In the genomic region with DNA sequence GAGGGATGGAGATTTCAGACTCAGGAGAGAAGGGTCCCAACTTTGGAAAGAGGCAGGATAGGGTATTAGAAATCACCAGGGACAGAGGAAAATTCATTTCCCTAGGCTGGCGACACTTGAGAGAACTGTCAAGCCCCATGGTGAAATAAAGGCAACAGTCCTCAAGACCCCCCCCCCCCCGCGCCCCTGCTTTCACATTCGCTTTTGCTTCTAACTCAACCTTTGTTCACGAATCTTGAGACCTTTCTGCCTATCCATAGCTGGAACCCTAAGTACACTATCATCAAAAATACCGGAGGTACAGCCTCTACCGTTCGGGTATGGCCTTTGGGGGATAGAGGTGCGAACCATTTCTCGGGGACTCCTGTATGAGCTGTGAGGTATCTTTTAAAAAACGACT, we compare ENCODE assay signal across 8 mouse cellular contexts. TPM values are rescaled to one million over a fixed set of nuclear protein-coding genes. Genes with fewer than 3 reads are reported as not detected.
A peak's percentile ranks its signal among the peaks of the same experiment; 100 is the strongest.
DNase-seq lines count a peak whose midpoint lies in the region; ATAC-seq and TF ChIP-seq lines count a peak whose summit lies in the region.

No protein-coding gene starts in this region.

- H3K27ac ChIP-seq in heart, embryonic 15.5 days: peak overlapping the region; percentile 94
- peak overlapping the region; percentile 98 for H3K27ac ChIP-seq in hindbrain, embryonic 12.5 days
- peak overlapping the region; percentile 79 for H3K27ac ChIP-seq in midbrain, embryonic 11.5 days (ENCODE audit: low read depth, low read length)

- no peak for ATAC-seq in heart, embryonic 15.5 days (replicated peaks; ENCODE audit: insufficient number of reproducible peaks, insufficient read depth, low FRiP score, low read depth)
- no peak for ATAC-seq in G1E (ENCODE audit: extremely low read depth, insufficient number of reproducible peaks, low FRiP score, poor library complexity, severe bottlenecking)
- no peak for ATAC-seq in hindbrain, embryonic 12.5 days (ENCODE audit: low FRiP score)
- ATAC-seq in midbrain, embryonic 11.5 days (ENCODE audit: low FRiP score): no peak

- peaks cover 34% of the 10 kb centered on the region for H3K4me1 ChIP-seq in heart, embryonic 15.5 days (replicated peaks)
- H3K4me1 ChIP-seq in G1E (ENCODE audit: insufficient read depth, low read depth, low read length): peaks cover 29% of the 10 kb centered on the region
- peaks cover 39% of the 10 kb centered on the region for H3K4me1 ChIP-seq in hindbrain, embryonic 12.5 days
- peaks cover 18% of the 10 kb centered on the region for H3K4me1 ChIP-seq in midbrain, embryonic 11.5 days (ENCODE audit: control insufficient read depth, insufficient read depth, low read length)

- peak overlapping the region; percentile 56 for H3K9ac ChIP-seq in heart, embryonic 15.5 days
- peak overlapping the region; percentile 99 for H3K9ac ChIP-seq in hindbrain, embryonic 12.5 days
- peak overlapping the region; percentile 96 for H3K9ac ChIP-seq in midbrain, embryonic 11.5 days (ENCODE audit: low read length)

- no peak for DNase-seq in heart, postnatal 4 days
- DNase-seq in G1E (ENCODE audit: low spot score): no peak
- peak; percentile 86 for DNase-seq in midbrain, embryonic 11.5 days (ENCODE audit: low spot score, missing footprints)
- no peak for DNase-seq in Muller cell, postnatal 12 days (ENCODE audit: inconsistent ontology term)
- DNase-seq in frontal cortex, postnatal 14 days (ENCODE audit: low spot score in 2 of 2): no peak
- DNase-seq in spleen, postnatal 14 days (ENCODE audit: low spot score in 2 of 2): no peak

- peak overlapping the region; percentile 71 for H3K4me2 ChIP-seq in heart, embryonic 15.5 days
- peak overlapping the region; percentile 89 for H3K4me2 ChIP-seq in hindbrain, embryonic 12.5 days (replicated peaks)
- H3K4me2 ChIP-seq in midbrain, embryonic 11.5 days: peak overlapping the region; percentile 36

- no peaks in the 10 kb centered on the region for H3K27me3 ChIP-seq in heart, embryonic 15.5 days
- H3K27me3 ChIP-seq in G1E (ENCODE audit: insufficient read depth, low read length): peaks cover 12% of the 10 kb centered on the region
- H3K27me3 ChIP-seq in hindbrain, embryonic 12.5 days: no peaks in the 10 kb centered on the region
- no peaks in the 10 kb centered on the region for H3K27me3 ChIP-seq in midbrain, embryonic 11.5 days (ENCODE audit: control insufficient read depth, insufficient read depth, low read length)

- WGBS in heart, embryonic 15.5 days: 73% methylated on average over 11 of the region's 11 CpGs
- WGBS in hindbrain, embryonic 12.5 days: 63% methylated on average over 11 of the region's 11 CpGs
- 60% methylated on average over 11 of the region's 11 CpGs for WGBS in midbrain, embryonic 11.5 days

- TF ChIP-seq CTCF in G1E (IDR thresholded peaks at IDR 0.05; ENCODE audit: low read depth, low read length): no peak

- H3K9me3 ChIP-seq in heart, embryonic 15.5 days (replicated peaks): no peaks in the 10 kb centered on the region
- no peaks in the 10 kb centered on the region for H3K9me3 ChIP-seq in G1E (replicated peaks)
- no peaks in the 10 kb centered on the region for H3K9me3 ChIP-seq in hindbrain, embryonic 12.5 days (replicated peaks)
- H3K9me3 ChIP-seq in midbrain, embryonic 11.5 days (ENCODE audit: control insufficient read depth, low read length): no peaks in the 10 kb centered on the region

- peak overlapping the region; percentile 91 for H3K4me3 ChIP-seq in heart, embryonic 15.5 days
- H3K4me3 ChIP-seq in G1E (ENCODE audit: low read depth, low read length): peak overlapping the region; percentile 87
- peak overlapping the region; percentile 100 for H3K4me3 ChIP-seq in hindbrain, embryonic 12.5 days
- H3K4me3 ChIP-seq in midbrain, embryonic 11.5 days (ENCODE audit: low read depth, low read length): peak overlapping the region; percentile 99

- H3K36me3 ChIP-seq in heart, embryonic 15.5 days: peaks cover 10% of the 10 kb centered on the region
- peaks cover 24% of the 10 kb centered on the region for H3K36me3 ChIP-seq in G1E (replicated peaks)
- H3K36me3 ChIP-seq in hindbrain, embryonic 12.5 days: peaks cover 12% of the 10 kb centered on the region
- H3K36me3 ChIP-seq in midbrain, embryonic 11.5 days (ENCODE audit: control insufficient read depth, insufficient read depth, low read length): peaks cover 6% of the 10 kb centered on the region

RNA-seq across cellular contexts. Expression of a gene that starts 0.5 kb away (rescaled TPM):
- 23.1 and 24.9 TPM in 2 replicates for polyA plus RNA-seq in heart, embryonic 15.5 days (2015; fragmentation: Nextera tagmentation; extraction: Ambion mirVana)
- total RNA-seq in heart, postnatal 4 days (2021): 100 to 1,000 TPM; 202 to 205 TPM
- 10.4 and 12.3 TPM in 2 replicates for total RNA-seq in G1E (2014; fragmentation: Nextera tagmentation)
- 13.2 and 17.4 TPM in 2 replicates for total RNA-seq in G1E (2017)
- polyA plus RNA-seq in G1E (2012): 45.5 and 48.2 TPM in 2 replicates
- 39.9 and 44.8 TPM in 2 replicates for polyA plus RNA-seq in hindbrain, embryonic 12.5 days (2016; fragmentation: Nextera tagmentation; extraction: Ambion mirVana)
- 20.5 and 22.6 TPM in 2 replicates for polyA plus RNA-seq in midbrain, embryonic 11.5 days (2014; fragmentation: Nextera tagmentation; extraction: Ambion mirVana)

RNA-seq across cellular contexts. Expression of a gene that starts 59.3 kb away (rescaled TPM):
- 149 and 172 TPM in 2 replicates for polyA plus RNA-seq in heart, embryonic 15.5 days (2015; fragmentation: Nextera tagmentation; extraction: Ambion mirVana)
- total RNA-seq in heart, postnatal 4 days (2021): 100 to 1,000 TPM; 207 to 224 TPM
- total RNA-seq in G1E (2014; fragmentation: Nextera tagmentation) (241 and 257 TPM in 2 replicates), G1E (2017) (397 and 406 TPM in 2 replicates)
- 293 and 298 TPM in 2 replicates for polyA plus RNA-seq in G1E (2012)
- 468 and 477 TPM in 2 replicates for polyA plus RNA-seq in hindbrain, embryonic 12.5 days (2016; fragmentation: Nextera tagmentation; extraction: Ambion mirVana)
- 533 and 541 TPM in 2 replicates for polyA plus RNA-seq in midbrain, embryonic 11.5 days (2014; fragmentation: Nextera tagmentation; extraction: Ambion mirVana)

Comparison
In these comparisons a context has a peak if more than half of its experiments do, and no peak if none do; other contexts are left out.
1. H3K4me2 ChIP-seq: peak in every context shown above with its lines; median percentile 89 in hindbrain, embryonic 12.5 days; 71 in heart, embryonic 15.5 days; 36 in midbrain, embryonic 11.5 days.